Mouse (Mus musculus): ENCODE data around the gene Cops2. TPM values are rescaled to one million over a fixed set of nuclear protein-coding genes. Genes with fewer than 3 reads are reported as not detected.

Gene Cops2
- 74.6 and 75.1 TPM in 2 replicates for polyA plus RNA-seq (2015; fragmentation: Nextera tagmentation; extraction: Ambion mirVana)

DNA sequence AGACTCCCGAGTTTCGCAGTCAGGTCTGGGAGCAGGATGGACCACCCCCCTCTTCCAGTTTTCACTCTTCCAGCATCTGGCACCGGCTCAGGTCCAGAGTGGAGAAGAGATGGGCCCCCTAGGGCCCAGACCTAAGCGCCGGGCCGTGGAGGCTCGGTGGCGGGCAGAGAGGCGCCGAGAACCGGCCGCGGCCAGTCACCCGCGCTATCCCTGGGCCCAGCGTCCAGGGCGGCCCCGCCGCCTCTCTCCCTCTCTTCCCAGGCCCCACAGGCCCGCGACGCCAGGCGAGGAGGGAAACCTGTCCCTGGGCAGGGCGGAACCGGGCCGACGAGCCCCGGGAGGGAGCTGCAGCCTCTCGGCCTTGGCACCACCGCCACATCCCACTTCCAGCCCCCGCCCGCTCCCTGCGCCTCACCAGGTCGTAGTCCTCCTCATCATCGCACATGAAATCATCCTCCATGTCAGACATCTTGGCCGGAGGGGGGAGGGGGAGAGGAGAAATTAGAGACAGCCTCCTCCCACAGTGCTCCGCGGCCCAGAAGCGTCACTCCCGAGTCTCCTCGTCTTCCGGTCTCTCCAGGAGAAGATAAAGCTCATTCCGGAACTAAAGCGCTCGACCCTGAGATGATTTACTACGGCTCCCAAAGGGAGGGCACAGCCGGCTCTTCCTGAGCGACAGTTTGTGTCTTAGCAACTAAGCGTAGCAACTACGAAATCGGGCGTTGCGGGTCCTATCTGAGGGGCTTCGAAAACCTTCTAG is at the start of gene Cops2, which contains the start of gene Galk2:
Gene Cops2, minus strand, starts transcription at position 619 of the 760 bp plus-strand sequence.
Gene Galk2, plus strand, starts transcription at position 589 of the 760 bp plus-strand sequence.
- peak; percentile 99 for ATAC-seq (ENCODE audit: low FRiP score)
- peaks cover 20% of the 10 kb centered on the region for H3K4me1 ChIP-seq (replicated peaks)
- H3K27ac ChIP-seq, result peak within 1 kb of the TSS; percentile 93
- H3K27me3 ChIP-seq, result no peaks in the 10 kb centered on the region
- H3K9ac ChIP-seq, result peak within 1 kb of the TSS; percentile 100
- no peaks in the 10 kb centered on the region for H3K9me3 ChIP-seq
- no peaks in the 10 kb centered on the region for H3K36me3 ChIP-seq
- peak within 1 kb of the TSS; percentile 62 for H3K4me2 ChIP-seq
- H3K4me3 ChIP-seq, result peak within 1 kb of the TSS; percentile 98
- under 1% methylated on average over 39 of the region's 54 CpGs for WGBS

DNA sequence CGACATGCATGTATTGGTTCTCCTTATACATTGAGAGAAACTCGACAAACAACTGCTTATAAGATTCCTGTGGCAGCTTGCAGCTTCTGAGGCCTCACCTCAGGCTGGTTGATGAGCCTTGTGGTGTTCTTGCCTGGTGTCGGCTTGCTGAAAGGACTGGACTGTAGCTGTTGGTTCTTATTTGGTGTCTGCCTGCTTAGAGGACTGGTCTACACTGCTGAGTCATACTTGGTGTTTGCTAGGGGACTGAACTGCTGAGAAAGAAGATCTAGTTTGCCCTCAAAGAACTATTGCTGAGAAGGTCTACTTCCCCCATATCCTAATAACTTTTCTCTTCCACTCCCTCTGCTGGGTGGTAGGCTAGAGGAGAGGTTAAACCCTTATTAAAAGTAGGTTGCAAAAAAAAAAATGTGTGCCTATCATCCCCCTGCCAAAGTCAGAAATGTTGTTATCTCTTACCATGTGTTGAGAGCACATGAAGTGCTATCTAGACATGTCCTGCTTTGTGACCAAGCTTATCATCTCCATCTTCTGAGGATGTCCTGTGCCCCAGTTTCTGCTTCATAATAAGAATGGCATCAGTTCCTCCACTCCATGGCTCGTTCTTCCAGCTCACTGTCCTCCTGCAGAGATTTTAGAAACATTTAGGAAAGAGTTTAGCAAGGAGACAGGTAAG is 48.8 kb upstream of the Cops2 start:
- Histone ChIP-seq H3K36me3 (no peaks in the 10 kb centered on the region; the same call in 1 of the 2 replicates), H3K4me2 (no peak overlapping the region), H3K4me3 (no peak overlapping the region), H3K27me3 (no peaks in the 10 kb centered on the region), H3K4me1 (replicated peaks) (no peaks in the 10 kb centered on the region), H3K9ac (no peak overlapping the region), H3K9me3 (no peaks in the 10 kb centered on the region), H3K27ac (no peak overlapping the region)
- 86% methylated on average over 4 of the region's 4 CpGs for WGBS
- no peak for ATAC-seq (ENCODE audit: low FRiP score)

DNA sequence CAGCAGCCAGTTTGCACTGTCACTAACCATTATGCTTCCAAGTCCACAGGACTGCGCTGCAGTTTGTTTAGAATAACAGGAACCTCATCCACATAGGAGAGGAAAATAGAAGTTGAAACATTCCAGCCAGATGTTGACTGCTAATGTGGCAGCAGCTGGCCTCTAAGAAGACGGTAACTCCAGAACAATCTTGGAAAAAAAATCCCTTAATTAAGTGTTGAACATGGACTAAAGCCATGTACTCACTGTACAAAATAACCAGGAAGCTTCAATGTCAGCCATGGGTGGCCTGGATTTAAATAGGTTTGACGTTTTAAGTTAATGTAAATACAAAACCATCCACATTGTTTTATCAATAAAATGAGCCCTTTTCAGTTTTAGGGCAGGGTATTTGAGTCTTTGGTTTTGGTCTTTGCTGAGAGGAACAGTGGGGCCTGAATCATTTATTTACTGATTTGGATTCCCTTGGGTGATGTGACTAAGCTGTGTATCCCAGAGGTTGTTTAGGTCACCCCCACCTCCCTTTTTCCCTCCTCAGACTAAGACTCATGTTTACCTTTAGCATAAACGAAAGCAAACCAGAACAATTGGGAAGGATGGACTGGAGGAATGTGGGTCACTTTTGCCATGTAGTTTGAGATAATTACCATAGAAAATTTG is 47.6 kb upstream of the Cops2 start:
- H3K9me3 ChIP-seq, result no peaks in the 10 kb centered on the region
- 88% methylated on average over 4 of the region's 4 CpGs for WGBS
- no peak for ATAC-seq (ENCODE audit: low FRiP score)

DNA sequence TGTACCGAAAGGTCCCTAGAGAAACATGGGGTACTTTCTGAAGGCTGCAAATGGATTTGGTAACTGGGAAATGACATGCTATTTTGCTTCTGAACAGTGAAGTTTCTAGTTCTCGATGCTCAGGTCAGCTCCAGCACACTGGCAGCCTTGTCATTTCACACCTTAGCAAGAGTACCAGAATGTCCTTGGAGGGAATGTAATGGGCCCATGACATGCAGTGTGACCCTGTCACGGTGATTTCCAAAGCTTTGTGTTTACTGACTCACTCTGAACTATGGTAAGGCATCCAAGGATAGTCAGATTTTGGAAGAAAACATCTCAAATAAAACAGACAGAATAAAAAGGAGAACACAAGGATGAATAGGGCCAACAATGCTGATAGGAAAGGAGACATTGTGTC is 42.5 kb upstream of the Cops2 start:
- Histone ChIP-seq H3K27me3 (no peaks in the 10 kb centered on the region), H3K36me3 (peaks cover 3% of the 10 kb centered on the region; the same call in 1 of the 2 replicates), H3K4me3 (no peak overlapping the region), H3K4me1 (replicated peaks) (no peaks in the 10 kb centered on the region), H3K27ac (no peak overlapping the region), H3K4me2 (no peak overlapping the region), H3K9me3 (no peaks in the 10 kb centered on the region), H3K9ac (no peak overlapping the region)
- ATAC-seq (ENCODE audit: low FRiP score), result no peak
- WGBS, result 88% methylated on average over 3 of the region's 3 CpGs

More for the DNA sequence above, 47.6 kb upstream of the Cops2 start:
- Histone ChIP-seq H3K9ac (no peak overlapping the region), H3K36me3 (no peaks in the 10 kb centered on the region; the same call in 1 of the 2 replicates), H3K4me2 (no peak overlapping the region), H3K27me3 (no peaks in the 10 kb centered on the region), H3K4me3 (no peak overlapping the region), H3K27ac (no peak overlapping the region), H3K4me1 (replicated peaks) (no peaks in the 10 kb centered on the region)

DNA sequence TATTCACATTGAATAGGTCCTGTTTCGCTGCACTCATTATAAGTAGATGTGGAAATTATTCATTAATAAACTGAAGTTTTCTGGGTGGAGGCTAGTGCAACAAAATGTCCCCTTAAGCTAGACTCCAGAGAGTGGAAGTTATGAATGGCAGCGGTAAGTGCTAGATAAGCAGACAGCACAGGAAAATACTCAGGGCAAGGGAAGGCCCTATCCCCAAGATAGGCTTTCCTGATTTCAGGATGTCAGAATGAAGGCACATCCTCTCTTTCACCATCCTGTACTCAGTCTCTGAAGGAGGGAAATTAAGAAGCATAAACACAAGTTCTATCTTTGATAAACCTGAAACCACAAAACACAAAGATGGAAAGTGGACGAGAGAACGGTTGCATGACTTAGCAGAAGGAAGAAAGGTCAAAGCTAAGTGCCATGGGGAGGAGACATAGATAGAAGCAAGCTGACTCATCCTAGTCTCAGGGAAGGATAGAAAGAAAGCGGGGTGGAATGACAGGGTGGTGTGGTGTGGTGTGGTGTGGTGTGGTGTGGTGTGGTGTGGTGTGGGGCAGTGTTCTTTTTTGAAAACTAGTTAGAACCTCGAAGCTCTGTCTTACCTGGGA is 42.0 kb upstream of the Cops2 start:
- Histone ChIP-seq H3K9ac (no peak overlapping the region), H3K4me1 (replicated peaks) (no peaks in the 10 kb centered on the region), H3K9me3 (no peaks in the 10 kb centered on the region), H3K4me3 (no peak overlapping the region), H3K36me3 (peaks cover 3% of the 10 kb centered on the region; the same call in 1 of the 2 replicates), H3K4me2 (no peak overlapping the region), H3K27me3 (no peaks in the 10 kb centered on the region), H3K27ac (no peak overlapping the region)
- no peak for ATAC-seq (ENCODE audit: low FRiP score)
- 87% methylated on average over 6 of the region's 6 CpGs for WGBS

DNA sequence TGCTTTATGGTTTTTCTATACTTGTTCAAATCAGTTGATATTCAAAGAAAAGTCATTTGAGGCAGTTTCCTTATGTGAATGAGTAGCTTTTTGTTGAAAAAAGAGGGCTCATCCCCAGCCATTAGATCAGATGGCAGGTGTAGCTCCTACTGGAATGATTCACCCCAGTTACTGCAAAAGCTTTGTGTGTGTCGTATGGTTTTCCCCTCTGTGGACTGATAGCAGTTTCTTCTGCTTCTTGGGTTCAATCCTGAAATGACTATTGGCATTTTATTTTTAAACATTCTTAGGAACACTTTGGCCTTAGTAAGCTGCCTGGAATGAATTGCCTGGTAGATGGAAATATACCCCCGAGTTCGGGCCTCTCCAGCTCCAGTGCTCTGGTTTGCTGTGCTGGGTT is 37.4 kb upstream of the Cops2 start:
- Histone ChIP-seq H3K9ac (no peak overlapping the region), H3K4me2 (no peak overlapping the region), H3K4me3 (no peak overlapping the region), H3K27me3 (no peaks in the 10 kb centered on the region), H3K9me3 (no peaks in the 10 kb centered on the region), H3K27ac (no peak overlapping the region), H3K4me1 (replicated peaks) (no peaks in the 10 kb centered on the region), H3K36me3 (0 out of 2 replicates have a peak, but pooled peaks cover 3% of the 10 kb centered on the region)
- 94% methylated on average over 3 of the region's 3 CpGs for WGBS
- no peak for ATAC-seq (ENCODE audit: low FRiP score)

DNA sequence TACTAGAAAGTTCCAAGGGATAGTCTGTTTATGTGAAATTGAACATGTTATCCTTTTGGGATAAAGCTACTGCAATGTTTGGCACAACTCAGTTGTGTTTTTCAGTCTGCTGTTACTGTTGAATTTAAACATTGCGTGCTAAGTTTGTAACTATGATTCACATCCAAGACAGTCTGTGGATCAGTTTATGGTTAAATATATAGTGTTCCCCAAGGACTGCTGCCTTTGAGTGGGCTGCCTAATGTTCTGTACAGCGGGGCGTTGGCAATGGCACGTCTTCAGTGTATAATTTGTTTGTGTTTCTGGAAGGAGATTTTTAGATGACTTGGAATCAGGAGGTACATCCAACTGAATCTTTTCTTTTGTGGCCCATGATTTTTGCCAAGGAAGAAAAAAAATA is 36.2 kb upstream of the Cops2 start:
- Histone ChIP-seq H3K27ac (no peak overlapping the region), H3K4me1 (replicated peaks) (no peaks in the 10 kb centered on the region), H3K4me2 (no peak overlapping the region), H3K4me3 (no peak overlapping the region), H3K27me3 (no peaks in the 10 kb centered on the region), H3K36me3 (0 out of 2 replicates have a peak, but pooled peaks cover 3% of the 10 kb centered on the region), H3K9ac (no peak overlapping the region), H3K9me3 (no peaks in the 10 kb centered on the region)
- ATAC-seq (ENCODE audit: low FRiP score), result no peak
- 92% methylated on average over 4 of the region's 4 CpGs for WGBS

DNA sequence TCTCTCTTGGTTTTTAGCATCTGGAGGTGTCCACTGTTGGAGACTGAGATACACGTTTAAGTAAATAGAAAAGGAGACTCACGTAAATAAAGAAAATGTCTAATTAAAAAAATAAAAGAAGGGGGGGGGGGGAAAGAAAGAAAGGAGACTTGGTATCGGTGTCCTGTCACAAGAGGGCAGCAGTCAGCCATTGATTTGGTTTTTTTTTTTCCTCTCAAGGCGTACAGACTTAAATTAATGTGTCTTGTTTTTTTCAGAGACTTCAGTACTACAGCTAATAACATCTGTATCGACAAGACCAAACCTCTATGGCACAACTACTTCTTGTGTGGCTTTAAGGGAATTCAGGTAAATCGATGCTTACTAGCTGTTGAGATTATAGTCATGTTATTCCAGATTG is 34.2 kb upstream of the Cops2 start:
- no peaks in the 10 kb centered on the region for H3K27me3 ChIP-seq
- 53% methylated on average over 6 of the region's 6 CpGs for WGBS
- H3K9me3 ChIP-seq, result no peaks in the 10 kb centered on the region
- ATAC-seq (ENCODE audit: low FRiP score), result no peak
- H3K27ac ChIP-seq, result no peak overlapping the region
- H3K36me3 ChIP-seq, result no peaks in the 10 kb centered on the region
- no peak overlapping the region for H3K4me3 ChIP-seq
- H3K9ac ChIP-seq, result no peak overlapping the region
- H3K4me1 ChIP-seq (replicated peaks), result no peaks in the 10 kb centered on the region
- H3K4me2 ChIP-seq, result no peak overlapping the region

DNA sequence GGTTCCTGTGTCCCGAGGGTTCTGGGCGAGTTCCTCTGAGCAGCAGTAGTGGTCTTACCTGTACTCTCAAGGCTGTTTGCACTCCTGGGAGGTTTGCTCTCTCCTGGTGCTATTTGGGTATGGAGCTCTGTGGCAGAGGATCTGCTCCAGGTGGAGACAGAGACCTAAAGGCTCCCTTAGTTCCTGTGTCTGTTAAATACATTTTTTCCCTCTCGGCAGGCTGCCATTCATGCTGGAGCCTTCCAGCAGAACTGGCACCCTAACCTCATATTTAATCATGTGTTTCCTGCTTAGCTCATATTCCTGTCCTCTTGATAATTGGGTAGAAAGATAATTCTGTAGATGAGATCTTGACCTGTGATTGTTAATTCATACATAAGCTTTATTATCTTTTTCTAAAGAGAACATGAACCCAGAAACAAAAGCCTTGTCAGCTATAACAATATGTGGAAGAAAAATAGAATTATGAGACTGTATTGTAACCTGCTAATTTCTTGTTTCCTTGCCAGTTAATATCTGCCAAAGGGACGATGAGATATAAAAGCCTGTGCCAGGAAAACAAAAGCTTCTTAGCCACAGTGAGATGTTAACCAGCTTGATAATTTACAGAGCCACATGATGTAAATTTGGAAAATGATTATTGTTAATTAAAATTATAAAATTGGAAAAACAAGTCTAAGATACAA is 27.1 kb upstream of the Cops2 start:
- Histone ChIP-seq H3K27ac (no peak overlapping the region), H3K9ac (no peak overlapping the region), H3K4me3 (no peak overlapping the region), H3K9me3 (no peaks in the 10 kb centered on the region), H3K4me2 (no peak overlapping the region), H3K4me1 (replicated peaks) (no peaks in the 10 kb centered on the region), H3K36me3 (no peaks in the 10 kb centered on the region), H3K27me3 (no peaks in the 10 kb centered on the region)
- ATAC-seq (ENCODE audit: low FRiP score), result no peak
- 89% methylated on average over 4 of the region's 4 CpGs for WGBS

DNA sequence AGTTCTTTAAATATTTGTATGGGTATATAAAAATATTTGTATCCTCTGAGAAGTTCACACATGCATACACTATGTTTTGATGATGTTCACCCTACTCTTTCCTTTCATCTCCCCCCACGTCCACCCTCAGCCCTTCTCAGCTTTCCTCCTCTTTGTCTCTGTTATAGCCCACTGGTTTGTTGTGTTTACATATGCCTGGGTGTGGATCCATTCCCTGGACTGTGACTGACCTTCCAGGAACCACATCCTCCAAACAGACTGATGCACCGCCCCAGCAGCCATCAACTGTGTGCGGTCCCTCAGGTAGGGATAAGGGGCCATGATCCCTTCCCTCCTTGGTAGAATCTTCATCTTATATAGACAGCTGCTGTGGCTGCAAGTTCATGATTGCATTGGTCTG is 11.2 kb upstream of the Cops2 start:
- no peak for ATAC-seq (ENCODE audit: low FRiP score)
- WGBS, result 89% methylated on average over 3 of the region's 3 CpGs
- peaks cover 2% of the 10 kb centered on the region; the same call in 1 of the 2 replicates for H3K36me3 ChIP-seq
- H3K4me3 ChIP-seq, result no peak overlapping the region
- H3K27ac ChIP-seq, result no peak overlapping the region
- H3K9me3 ChIP-seq, result no peaks in the 10 kb centered on the region
- H3K4me2 ChIP-seq, result no peak overlapping the region
- no peak overlapping the region for H3K9ac ChIP-seq
- no peaks in the 10 kb centered on the region for H3K27me3 ChIP-seq
- peaks cover 16% of the 10 kb centered on the region for H3K4me1 ChIP-seq (replicated peaks)

DNA sequence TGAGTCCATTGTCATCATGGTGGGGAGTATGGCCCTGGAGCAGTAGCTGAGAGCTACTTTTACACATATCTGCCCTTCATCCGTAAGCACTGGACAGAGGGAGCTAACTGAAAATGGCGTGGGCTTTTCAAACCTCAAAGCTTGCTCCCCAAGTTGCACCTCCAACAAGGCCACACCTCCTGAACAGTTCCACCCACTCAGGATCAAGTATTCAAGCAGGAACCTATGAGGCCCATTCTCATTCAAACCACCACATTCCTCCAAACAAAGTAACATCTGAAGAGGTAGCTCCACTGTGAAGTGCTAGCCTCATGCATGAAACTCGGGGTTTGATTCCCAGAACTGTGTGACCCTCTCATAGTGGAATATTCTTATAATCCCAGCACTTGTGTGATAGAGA is 9.4 kb upstream of the Cops2 start:
- Histone ChIP-seq H3K27ac (no peak overlapping the region), H3K9ac (no peak overlapping the region), H3K4me2 (no peak overlapping the region), H3K4me1 (replicated peaks) (peaks cover 16% of the 10 kb centered on the region), H3K9me3 (no peaks in the 10 kb centered on the region), H3K36me3 (peaks cover 2% of the 10 kb centered on the region; the same call in 1 of the 2 replicates), H3K4me3 (no peak overlapping the region), H3K27me3 (no peaks in the 10 kb centered on the region)
- WGBS, result 79% methylated on average over 3 of the region's 3 CpGs
- no peak for ATAC-seq (ENCODE audit: low FRiP score)
